Mouse (Mus musculus) neutrophil, adult 83 days (primary cell): ENCODE results near the gene Ston2. TPM values are rescaled to one million over a fixed set of nuclear protein-coding genes. Genes with fewer than 3 reads are reported as not detected.

Experiments
- total RNA-seq, 2 experiments: library from RNA; stranded (reverse); gene quantifications; one replicate each; pipeline ENCODE4 v1.2.4; 2023

Ston2 gene
- 10 to 100 TPM; 13.2 to 16.9 TPM for total RNA-seq

DNA sequence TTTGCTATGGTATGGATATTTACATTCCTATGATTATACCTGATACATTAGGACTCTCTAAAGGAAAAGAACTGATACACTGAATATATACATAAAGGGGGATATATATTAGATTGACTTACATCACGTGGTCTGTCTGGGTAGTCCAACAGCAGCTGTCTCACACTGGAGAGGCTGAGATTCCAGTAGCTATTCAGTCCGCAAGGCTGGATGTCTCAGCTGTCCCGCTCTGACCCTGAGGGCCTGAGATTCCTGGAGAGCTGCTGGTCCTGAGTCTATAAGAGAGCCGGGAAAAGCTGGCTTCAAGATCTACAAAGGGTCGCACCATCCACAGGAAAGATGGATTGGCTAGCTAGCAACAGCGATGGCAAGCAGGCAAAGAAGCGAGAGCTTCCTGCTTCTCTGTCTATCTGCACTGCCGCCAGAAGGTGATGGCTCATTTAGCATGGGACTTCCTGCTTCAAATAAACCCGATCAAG lies at the start of gene Ston2:
Ston2 (minus strand) TSS at position 429 of the 479 bp plus-strand sequence.

DNA sequence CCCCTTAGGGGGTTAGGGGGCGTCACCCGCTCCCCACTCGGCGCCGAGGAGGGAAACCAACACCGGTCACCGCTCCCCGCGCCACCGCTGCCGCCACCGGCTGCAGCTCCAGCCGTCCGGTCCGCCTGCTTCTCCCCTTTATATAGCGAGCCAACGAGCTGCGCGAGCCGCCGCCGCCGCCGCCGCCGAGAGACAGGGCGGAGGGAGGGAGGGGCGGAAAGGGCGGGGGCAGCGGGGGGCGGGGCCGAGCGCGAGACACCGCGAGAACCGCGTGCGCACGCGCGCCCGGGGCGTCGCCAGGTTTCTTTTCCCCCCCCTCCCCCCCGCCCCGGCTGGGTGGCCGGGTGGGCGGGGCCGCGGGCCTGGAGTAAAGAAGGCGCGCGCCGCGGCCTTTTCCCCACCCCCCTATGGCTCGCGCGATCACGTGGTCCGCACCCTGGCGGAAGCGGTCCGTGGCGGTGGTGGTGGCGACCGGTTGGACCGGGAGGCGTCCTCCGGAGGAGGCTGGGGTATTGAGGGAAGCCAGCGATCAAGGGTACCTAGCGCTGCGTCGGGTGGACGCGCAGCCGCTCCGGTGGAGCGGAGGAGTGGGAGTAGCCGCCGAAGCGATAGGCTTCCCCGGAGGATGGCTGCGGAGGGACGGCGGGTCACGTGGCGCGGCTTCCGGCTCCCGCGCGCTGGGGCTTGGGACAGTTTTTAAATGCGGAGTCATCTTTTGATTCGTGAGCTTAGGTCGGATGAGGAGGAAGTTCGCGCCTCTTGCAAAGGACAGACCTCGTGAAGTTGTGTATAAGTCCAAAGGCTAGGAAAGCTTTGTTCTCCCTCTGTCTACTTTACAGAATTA lies 198.1 kb downstream of the Ston2 start, which contains the start of gene Gtf2a1:
Gtf2a1 (minus strand) TSS at position 641 of the 844 bp plus-strand sequence.

Other genes with a start within 250 kb of the Ston2 start
- gene Gtf2a1, start 197.9 kb downstream of the Ston2 start, total RNA-seq = 10 to 100 TPM; 38.8 to 40.1 TPM
- gene Sel1l, start 60.8 kb upstream of the Ston2 start, total RNA-seq = 10 to 100 TPM; 55.1 to 55.6 TPM